In the genomic region with DNA sequence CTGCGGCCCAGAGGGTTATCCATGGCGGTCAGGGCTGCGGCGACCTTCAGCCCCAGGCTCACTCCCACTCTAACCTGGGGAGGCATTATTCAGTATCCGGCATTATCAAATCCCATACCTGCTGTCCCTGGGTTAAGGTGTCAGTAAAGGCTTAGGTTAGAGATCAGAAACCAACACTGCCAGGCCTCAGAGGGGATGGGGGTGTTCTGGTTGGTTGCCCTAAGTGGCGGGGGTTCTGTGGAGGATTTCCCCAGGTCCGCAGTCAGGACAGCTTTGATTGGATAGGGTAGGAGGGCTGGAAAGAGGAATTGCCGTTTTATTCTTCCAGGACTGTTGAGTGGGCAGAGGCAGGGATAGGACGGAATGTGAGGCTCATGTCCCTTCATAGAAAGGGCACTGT, we compare ENCODE assay signal across 9 mouse cellular contexts. TPM values are rescaled to one million over a fixed set of nuclear protein-coding genes. Genes with fewer than 3 reads are reported as not detected.
DNase-seq lines count a peak whose midpoint lies in the region; ATAC-seq and TF ChIP-seq lines count a peak whose summit lies in the region.
"Had no signal": no experiment of that assay in that cellular context is flagged by ENCODE, and none has a peak within 500 bp of the region (broad histone marks: within the 10 kb centered on the region; RNA-seq: fewer than 3 reads in every experiment).

No protein-coding gene starts in this region.

- peak; percentile 6; the same call in 1 of the 2 replicates for ATAC-seq in heart, embryonic 16.5 days (replicated peaks; ENCODE audit: extremely low read depth, insufficient read depth, low FRiP score)

- H3K36me3 ChIP-seq in heart, embryonic 16.5 days (ENCODE audit: control insufficient read depth, insufficient read depth): peaks cover 30% of the 10 kb centered on the region
- peaks cover 5% of the 10 kb centered on the region in 2 experiments; a peak in 3 of 4 replicates for H3K36me3 ChIP-seq in MEL (ENCODE audit: control insufficient read depth in 1 of 2, insufficient read depth in 2 of 2, low read length in 2 of 2)
- peaks cover 38% of the 10 kb centered on the region for H3K36me3 ChIP-seq in hindbrain, embryonic 10.5 days
- peaks cover 37% of the 10 kb centered on the region for H3K36me3 ChIP-seq in midbrain, embryonic 10.5 days

- peak overlapping the region; percentile 91 for H3K9ac ChIP-seq in heart, embryonic 16.5 days (ENCODE audit: low read length)
- peak overlapping the region; percentile 90 for H3K9ac ChIP-seq in MEL (ENCODE audit: control insufficient read depth, low read depth, low read length, poor library complexity, severe bottlenecking)

- H3K27ac ChIP-seq in heart, embryonic 16.5 days (ENCODE audit: low read length): peak overlapping the region; percentile 97
- no peak overlapping the region for H3K27ac ChIP-seq in MEL (ENCODE audit: control insufficient read depth, low read depth, low read length)
- peak overlapping the region; percentile 95 for H3K27ac ChIP-seq in hindbrain, embryonic 10.5 days
- peak overlapping the region; percentile 95 for H3K27ac ChIP-seq in midbrain, embryonic 10.5 days (replicated peaks)

- peaks cover 32% of the 10 kb centered on the region for H3K27me3 ChIP-seq in heart, embryonic 16.5 days (ENCODE audit: control insufficient read depth, insufficient read depth, low read length)
- no peaks in the 10 kb centered on the region for H3K27me3 ChIP-seq in MEL (ENCODE audit: control insufficient read depth in 1 of 2, insufficient read depth in 2 of 2, low read length in 2 of 2)
- peaks cover 40% of the 10 kb centered on the region for H3K27me3 ChIP-seq in hindbrain, embryonic 10.5 days (ENCODE audit: insufficient read depth, poor library complexity, severe bottlenecking)
- H3K27me3 ChIP-seq in midbrain, embryonic 10.5 days (ENCODE audit: low read depth, poor library complexity, severe bottlenecking): peaks cover 47% of the 10 kb centered on the region

- peaks cover 20% of the 10 kb centered on the region for H3K79me2 ChIP-seq in MEL (ENCODE audit: control insufficient read depth, insufficient read depth, low read length, poor library complexity)

- WGBS in heart, embryonic 16.5 days: 41% methylated on average over 9 of the region's 9 CpGs
- 51% methylated on average over 9 of the region's 9 CpGs for WGBS in hindbrain, embryonic 10.5 days
- WGBS in midbrain, embryonic 10.5 days: 49% methylated on average over 9 of the region's 9 CpGs

- no peak for TF ChIP-seq EP300 in MEL (IDR thresholded peaks at IDR 0.05; ENCODE audit: low read depth in 1 of 2, low read length in 2 of 2)

- H3K9me3 ChIP-seq in heart, embryonic 16.5 days (replicated peaks; ENCODE audit: control insufficient read depth, low read length): no peaks in the 10 kb centered on the region
- H3K9me3 ChIP-seq in MEL (replicated peaks; ENCODE audit: insufficient read depth, low read length): no peaks in the 10 kb centered on the region
- no peaks in the 10 kb centered on the region for H3K9me3 ChIP-seq in hindbrain, embryonic 10.5 days
- H3K9me3 ChIP-seq in midbrain, embryonic 10.5 days (replicated peaks): no peaks in the 10 kb centered on the region

- peak overlapping the region; percentile 88 for H3K4me3 ChIP-seq in heart, embryonic 16.5 days (ENCODE audit: low read length)
- peak overlapping the region; percentile 63 to 76 for H3K4me3 ChIP-seq in MEL (ENCODE audit: control insufficient read depth in 1 of 2, insufficient read depth in 1 of 2, low read depth in 2 of 2, low read length in 2 of 2)
- H3K4me3 ChIP-seq in hindbrain, embryonic 10.5 days: peak overlapping the region; percentile 71
- H3K4me3 ChIP-seq in midbrain, embryonic 10.5 days: peak overlapping the region; percentile 76

- no peak for TF ChIP-seq RAD21 in MEL (IDR thresholded peaks at IDR 0.05; ENCODE audit: low read depth, low read length)

- no peak for DNase-seq in heart, adult 18-20 months
- no peak for DNase-seq in MEL (ENCODE audit: low read depth, low spot score)
- no peak for DNase-seq in hindbrain, embryonic 10.5 days (ENCODE audit: low spot score)
- no peak for DNase-seq in midbrain, embryonic 10.5 days (ENCODE audit: low spot score)
- DNase-seq in urinary bladder, postnatal 14 days (ENCODE audit: low spot score): no peak
- no peak for DNase-seq in layer of hippocampus, adult 9-11 months
- DNase-seq in gastrocnemius, postnatal 36 days: no peak

- no peak for TF ChIP-seq POLR2A in MEL (IDR thresholded peaks at IDR 0.05; ENCODE audit: control insufficient read depth in 1 of 2, insufficient read depth in 1 of 2, low read depth in 1 of 2, low read length in 2 of 2, poor library complexity in 1 of 2)

- peaks cover 25% of the 10 kb centered on the region for H3K4me1 ChIP-seq in heart, embryonic 16.5 days (ENCODE audit: control insufficient read depth, insufficient read depth, low read length)
- peaks cover 0 to 8% of the 10 kb centered on the region in 2 experiments; a peak in 1 of 4 replicates for H3K4me1 ChIP-seq in MEL (ENCODE audit: control insufficient read depth in 1 of 2, insufficient read depth in 2 of 2, low read length in 2 of 2)
- H3K4me1 ChIP-seq in hindbrain, embryonic 10.5 days (replicated peaks): peaks cover 51% of the 10 kb centered on the region
- peaks cover 49% of the 10 kb centered on the region for H3K4me1 ChIP-seq in midbrain, embryonic 10.5 days

- intact Hi-C loops in gastrocnemius, postnatal 36 days (cut with DNase I): loop anchor here (5.0 kb wide), 1 partner anchor 53 kb away; the partner anchor contains the start of genes C730034F03Rik, Chkb, Cpt1b and Gm44502

- TF ChIP-seq CTCF in MEL (IDR thresholded peaks at IDR 0.05 in 2 of 3, conservative IDR thresholded peaks at IDR 0.05 in 1 of 3; ENCODE audit: control insufficient read depth in 1 of 3, insufficient read depth in 1 of 3, low read depth in 2 of 3, low read length in 3 of 3, poor library complexity in 1 of 3, severe bottlenecking in 1 of 3): no peak

- peak overlapping the region; percentile 93 for H3K4me2 ChIP-seq in heart, embryonic 16.5 days (ENCODE audit: low read depth, low read length)

TF ChIP-seq in MEL, 35 proteins besides CTCF, POLR2A, EP300 and RAD21:
- TF ChIP-seq HCFC1 (IDR thresholded peaks at IDR 0.05; ENCODE audit: low read depth, low read length) (no peak), NRF1 (IDR thresholded peaks at IDR 0.05; ENCODE audit: insufficient read depth, low read depth, low read length, poor library complexity, severe bottlenecking) (no peak), USF1 (IDR thresholded peaks at IDR 0.05; ENCODE audit: low read depth, low read length) (no peak), CHD2 (IDR thresholded peaks at IDR 0.05; ENCODE audit: low read length) (no peak)

RNA-seq across cellular contexts. Expression of gene Sco2, which starts 0.7 kb away (rescaled TPM):
- 10.0 and 11.9 TPM in 2 replicates for polyA plus RNA-seq in heart, embryonic 16.5 days (2015; fragmentation: Nextera tagmentation; extraction: Ambion mirVana)
- total RNA-seq in heart, adult 18-20 months (2021): 10 to 100 TPM; 29.0 to 30.9 TPM
- total RNA-seq in MEL (2012; rRNA removed): 50.2 and 58.9 TPM in 2 replicates
- polyA plus RNA-seq in MEL (2012; ENCODE audit: insufficient read depth in 1 of 2, insufficient read length in 2 of 2, low read depth in 1 of 2, low replicate concordance in 2 of 2, missing spikeins in 1 of 2): 10 to 100 TPM in 1 of 2 experiments, not detected in 1; 34.6 TPM
- polyA plus RNA-seq in hindbrain, embryonic 10.5 days (2016; fragmentation: Nextera tagmentation; extraction: Ambion mirVana): 6.9 and 8.3 TPM in 2 replicates
- polyA plus RNA-seq in midbrain, embryonic 10.5 days (2016; fragmentation: Nextera tagmentation; extraction: Ambion mirVana): 6.4 and 7.1 TPM in 2 replicates
- total RNA-seq in gastrocnemius, postnatal 36 days (2021): 10 to 100 TPM; 12.0 to 19.1 TPM

RNA-seq across cellular contexts. Expression of gene Tymp, which starts 2.5 kb away (rescaled TPM):
- 0.92 and 0.97 TPM in 2 replicates for polyA plus RNA-seq in heart, embryonic 16.5 days (2015; fragmentation: Nextera tagmentation; extraction: Ambion mirVana)
- under 1 TPM; 0.49 to 0.50 TPM for total RNA-seq in heart, adult 18-20 months (2021)
- 0.92 and 1.5 TPM in 2 replicates for total RNA-seq in MEL (2012; rRNA removed)
- 1 to 10 TPM in 1 of 2 experiments, not detected in 1; 2.0 TPM for polyA plus RNA-seq in MEL (2012; ENCODE audit: insufficient read depth in 1 of 2, insufficient read length in 2 of 2, low read depth in 1 of 2, low replicate concordance in 2 of 2, missing spikeins in 1 of 2)
- 1.3 and 2.1 TPM in 2 replicates for polyA plus RNA-seq in hindbrain, embryonic 10.5 days (2016; fragmentation: Nextera tagmentation; extraction: Ambion mirVana)
- polyA plus RNA-seq in midbrain, embryonic 10.5 days (2016; fragmentation: Nextera tagmentation; extraction: Ambion mirVana): 1.5 and 1.6 TPM in 2 replicates
- total RNA-seq in gastrocnemius, postnatal 36 days (2021): under 1 TPM; 0.35 to 0.48 TPM

RNA-seq across cellular contexts. Expression of gene Odf3b, which starts 4.7 kb away (rescaled TPM):
- 1.8 and 1.9 TPM in 2 replicates for polyA plus RNA-seq in heart, embryonic 16.5 days (2015; fragmentation: Nextera tagmentation; extraction: Ambion mirVana)
- 1 to 10 TPM in 1 of 2 experiments, under 1 TPM in 1; 0.72 to 1.7 TPM for total RNA-seq in heart, adult 18-20 months (2021)
- total RNA-seq in MEL (2012; rRNA removed): not detected in 2 replicates
- not detected for polyA plus RNA-seq in MEL (2012; ENCODE audit: insufficient read depth in 1 of 2, insufficient read length in 2 of 2, low read depth in 1 of 2, low replicate concordance in 2 of 2, missing spikeins in 1 of 2)
- polyA plus RNA-seq in hindbrain, embryonic 10.5 days (2016; fragmentation: Nextera tagmentation; extraction: Ambion mirVana): 0.96 and 3.3 TPM in 2 replicates
- polyA plus RNA-seq in midbrain, embryonic 10.5 days (2016; fragmentation: Nextera tagmentation; extraction: Ambion mirVana): 0.11 and 0.99 TPM in 2 replicates
- under 1 TPM; 0.42 to 0.87 TPM for total RNA-seq in gastrocnemius, postnatal 36 days (2021)
- total RNA-seq: neutrophil, adult 5-6 weeks had no signal

RNA-seq across cellular contexts. Expression of gene Klhdc7b, which starts 10.4 kb away (rescaled TPM):
- not detected in 2 replicates for polyA plus RNA-seq in heart, embryonic 16.5 days (2015; fragmentation: Nextera tagmentation; extraction: Ambion mirVana)
- not detected for total RNA-seq in heart, adult 18-20 months (2021)
- not detected in 2 replicates for total RNA-seq in MEL (2012; rRNA removed)
- under 1 TPM in 1 of 2 experiments, not detected in 1; 0.01 TPM for polyA plus RNA-seq in MEL (2012; ENCODE audit: insufficient read depth in 1 of 2, insufficient read length in 2 of 2, low read depth in 1 of 2, low replicate concordance in 2 of 2, missing spikeins in 1 of 2)
- polyA plus RNA-seq in hindbrain, embryonic 10.5 days (2016; fragmentation: Nextera tagmentation; extraction: Ambion mirVana): not detected in 2 replicates
- polyA plus RNA-seq in midbrain, embryonic 10.5 days (2016; fragmentation: Nextera tagmentation; extraction: Ambion mirVana): not detected in 2 replicates
- not detected for total RNA-seq in gastrocnemius, postnatal 36 days (2021)
- total RNA-seq: neutrophil, adult 5-6 weeks had no signal

RNA-seq across cellular contexts. Expression of gene Ncaph2, which starts 18.8 kb away (rescaled TPM):
- 101 and 108 TPM in 2 replicates for polyA plus RNA-seq in heart, embryonic 16.5 days (2015; fragmentation: Nextera tagmentation; extraction: Ambion mirVana)
- total RNA-seq in heart, adult 18-20 months (2021): 10 to 100 TPM; 50.7 to 62.9 TPM
- total RNA-seq in MEL (2012; rRNA removed): 126 and 137 TPM in 2 replicates
- 100 to 1,000 TPM; 160 to 165 TPM for polyA plus RNA-seq in MEL (2012; ENCODE audit: insufficient read depth in 1 of 2, insufficient read length in 2 of 2, low read depth in 1 of 2, low replicate concordance in 2 of 2, missing spikeins in 1 of 2)
- polyA plus RNA-seq in hindbrain, embryonic 10.5 days (2016; fragmentation: Nextera tagmentation; extraction: Ambion mirVana): 187 and 194 TPM in 2 replicates
- polyA plus RNA-seq in midbrain, embryonic 10.5 days (2016; fragmentation: Nextera tagmentation; extraction: Ambion mirVana): 191 and 197 TPM in 2 replicates
- total RNA-seq in gastrocnemius, postnatal 36 days (2021): 10 to 100 TPM; 36.7 to 43.0 TPM
